Mouse (Mus musculus): Measurements from ENCODE around the gene Usf3.

Gene Usf3

GRCm38 (mm10) chr16:44173966-44174530, 1.0 kb downstream of the Usf3 start:
- DNase-seq = no peak

DNA sequence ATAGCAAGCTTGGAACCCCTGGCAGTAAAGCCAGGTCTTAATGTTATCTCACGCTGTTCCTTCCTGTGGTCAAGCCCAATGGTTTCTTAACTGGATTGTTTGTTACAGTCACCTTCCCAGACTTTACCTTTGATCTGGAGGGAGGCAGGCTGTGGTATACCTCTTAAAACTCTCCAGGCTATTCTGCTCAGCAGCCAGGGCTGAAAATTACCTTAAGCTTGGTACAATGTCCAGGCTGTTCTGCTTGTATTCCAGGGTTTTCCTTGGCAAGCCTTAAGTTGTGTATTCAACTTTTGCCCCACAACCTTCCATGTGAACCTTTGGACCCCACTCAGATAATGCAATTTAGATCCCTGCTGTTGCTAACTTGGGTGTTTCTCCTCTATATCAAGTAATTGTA, 2.0 kb downstream of the Usf3 start:
- DNase-seq = no peak

- DNase-seq = no peak
These were observed 3.5 kb downstream of the Usf3 start for GRCm38 (mm10) chr16:44176511-44176910.

GRCm38 (mm10) chr16:44178555-44178954, 5.5 kb downstream of the Usf3 start:
- DNase-seq = no peak

- no peak for DNase-seq
These were observed 9.6 kb downstream of the Usf3 start for GRCm38 (mm10) chr16:44182597-44182996.

DNA sequence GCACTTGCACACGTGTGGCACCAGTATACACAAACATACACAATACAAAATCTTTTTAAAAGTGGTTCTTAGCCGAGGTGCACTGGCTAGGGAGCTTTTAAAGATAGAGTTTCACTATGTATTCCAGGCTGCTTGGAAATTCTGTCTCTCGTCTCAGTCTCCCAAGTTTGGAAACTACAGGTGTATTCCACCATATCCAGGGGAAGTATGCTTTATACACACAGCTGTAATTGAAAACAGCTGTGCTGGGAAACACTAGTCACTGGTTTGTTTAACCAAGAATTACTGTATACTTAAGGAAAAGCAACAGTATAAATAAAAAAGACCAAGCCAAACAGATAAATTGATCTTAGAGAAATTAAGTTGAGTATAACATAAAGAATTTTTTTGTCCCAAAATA, 11.7 kb downstream of the Usf3 start:
- DNase-seq = no peak

DNA sequence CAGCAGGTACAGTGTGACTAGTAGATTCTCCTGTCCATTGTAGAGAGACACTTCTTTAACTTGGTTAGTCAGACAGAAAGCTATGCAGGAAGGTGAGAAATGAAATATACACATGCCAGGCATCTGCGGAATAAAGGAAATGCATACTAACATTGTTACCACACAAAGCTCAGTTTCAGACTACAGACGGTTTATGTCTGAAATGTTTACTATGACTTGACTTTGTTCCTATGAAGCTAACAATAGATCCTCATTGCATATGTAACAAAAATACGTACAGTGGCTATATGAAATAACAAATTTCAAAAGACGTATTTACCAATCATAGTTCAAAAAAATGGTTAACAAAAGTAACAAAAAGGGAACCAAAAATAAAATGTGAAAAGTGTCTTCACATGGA, 14.1 kb downstream of the Usf3 start:
- DNase-seq = no peak

GRCm38 (mm10) chr16:44188766-44189165, 15.7 kb downstream of the Usf3 start:
- DNase-seq = no peak

GRCm38 (mm10) chr16:44190032-44190431, 17.0 kb downstream of the Usf3 start:
- DNase-seq = no peak

GRCm38 (mm10) chr16:44190968-44191367, 17.9 kb downstream of the Usf3 start:
- DNase-seq = no peak

DNA sequence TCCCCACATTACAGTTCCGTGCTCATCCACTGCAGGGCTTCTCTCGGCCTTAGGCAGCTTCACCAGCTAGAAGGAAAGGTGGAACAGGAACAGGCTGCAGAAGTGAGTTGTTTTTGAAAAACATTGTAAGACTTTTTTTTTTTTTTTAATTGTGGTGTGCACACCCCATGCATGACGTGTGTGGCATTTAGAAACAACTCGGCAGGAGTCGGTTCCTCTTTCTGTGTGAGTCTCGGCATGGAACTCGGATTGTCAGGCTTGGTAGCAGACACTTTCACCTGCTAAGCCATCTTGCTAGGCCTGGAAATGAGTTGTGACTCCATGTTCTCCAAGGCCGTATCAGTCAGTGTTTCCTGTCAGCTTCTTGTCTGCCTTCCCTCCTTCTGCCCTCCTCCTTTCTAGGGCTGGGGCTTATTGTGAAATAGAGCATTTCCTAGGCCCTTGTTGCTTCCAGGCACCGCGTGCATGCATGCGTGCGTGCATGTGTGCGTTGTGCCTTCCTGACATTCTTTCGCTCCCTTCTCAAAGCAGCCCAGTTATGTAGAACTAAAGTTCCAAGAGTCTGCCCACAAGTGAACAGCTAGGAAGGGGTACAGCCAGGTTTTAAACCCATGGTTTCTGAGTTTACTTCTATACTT, 26.1 kb downstream of the Usf3 start:
- DNase-seq = no peak

- peak; percentile 45 for DNase-seq
These were observed 27.1 kb downstream of the Usf3 start for GRCm38 (mm10) chr16:44200146-44200545.

GRCm38 (mm10) chr16:44204331-44204730, 31.3 kb downstream of the Usf3 start:
- DNase-seq = peak; percentile 87

DNA sequence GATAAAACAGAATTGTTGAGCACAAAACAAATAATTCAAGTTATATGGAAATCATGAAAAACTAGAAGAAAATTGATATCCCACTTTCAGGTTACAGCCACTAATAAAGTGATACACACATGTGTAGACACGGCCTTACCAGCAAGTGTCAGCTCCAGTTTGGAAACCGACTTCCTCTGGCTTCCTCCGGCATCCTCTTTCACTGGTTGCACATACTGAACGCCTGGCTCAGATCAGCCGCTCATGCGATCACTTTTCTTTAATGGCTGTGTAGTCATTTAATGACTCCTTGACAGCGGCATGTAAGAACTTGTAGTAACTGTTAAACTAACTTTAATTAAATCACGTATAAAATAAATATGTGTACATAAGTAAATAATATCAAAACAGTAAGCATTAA, 32.9 kb downstream of the Usf3 start:
- DNase-seq = no peak

DNA sequence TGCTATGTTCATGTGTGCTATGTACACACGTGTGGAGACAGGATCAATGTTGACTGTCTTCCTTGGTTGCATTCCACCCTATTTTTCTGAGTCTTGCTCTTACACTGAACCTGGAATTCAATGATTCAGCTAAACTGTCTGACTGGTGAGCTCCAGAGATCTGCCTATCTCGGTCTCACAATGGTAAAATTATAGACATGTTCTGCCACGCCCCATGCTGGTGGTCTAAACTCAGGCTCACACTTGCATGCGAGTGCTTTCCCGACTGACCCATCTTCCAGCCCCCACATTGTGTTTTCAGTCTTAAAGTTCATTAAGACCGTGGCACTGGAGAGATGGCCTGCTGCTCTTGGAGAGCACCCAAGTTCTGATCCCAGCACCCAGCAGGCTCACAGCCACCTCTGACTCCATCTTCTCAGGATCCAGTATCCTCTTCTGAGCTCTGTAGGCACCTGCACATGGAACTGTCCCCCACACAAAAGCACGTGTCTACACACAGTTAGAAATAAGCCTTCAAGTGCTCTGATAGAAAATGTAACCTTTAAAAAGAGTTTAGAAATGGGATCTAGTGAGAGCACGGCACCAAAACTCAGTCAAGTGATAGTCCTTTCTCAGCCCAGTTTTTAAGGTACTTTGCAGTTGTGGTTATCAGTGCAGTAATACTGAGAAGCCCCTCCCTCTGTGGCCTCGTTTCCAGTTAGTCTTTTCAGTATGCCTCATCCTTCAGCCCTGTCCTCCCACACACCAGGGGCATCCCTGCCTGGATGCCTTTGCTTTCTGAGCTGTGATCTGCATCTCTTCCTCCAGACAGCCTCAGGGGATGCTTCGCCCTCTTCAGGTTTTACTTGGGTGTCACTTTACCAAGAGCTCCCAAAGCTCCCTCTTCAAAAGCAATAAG, 37.4 kb downstream of the Usf3 start:
- DNase-seq = peak; percentile 47

- no peak for DNase-seq
These were observed 38.0 kb downstream of the Usf3 start for GRCm38 (mm10) chr16:44211054-44211414.

- DNase-seq = no peak
These were observed 39.7 kb downstream of the Usf3 start for GRCm38 (mm10) chr16:44212703-44213102.

- DNase-seq = no peak
These were observed 42.5 kb downstream of the Usf3 start for GRCm38 (mm10) chr16:44215513-44215912.

- DNase-seq = no peak
These were observed 43.4 kb downstream of the Usf3 start for GRCm38 (mm10) chr16:44216417-44216816.

DNA sequence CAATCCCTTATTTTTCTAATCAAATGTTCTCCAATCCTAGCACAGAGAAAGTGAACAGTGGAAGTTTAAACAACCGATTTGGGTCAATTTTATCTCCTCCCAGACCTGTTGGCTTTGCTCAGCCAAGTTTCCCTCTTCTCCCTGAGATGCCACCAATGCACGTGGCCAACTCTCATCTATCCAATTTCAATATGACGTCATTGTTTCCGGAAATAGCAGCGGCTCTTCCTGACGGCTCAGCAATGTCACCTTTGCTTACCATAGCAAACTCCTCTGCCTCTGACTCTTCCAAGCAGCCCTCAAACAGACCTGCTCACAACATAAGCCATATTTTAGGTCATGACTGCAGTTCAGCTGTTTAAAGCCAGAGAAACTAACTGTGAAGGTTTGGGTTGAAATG, 48.4 kb downstream of the Usf3 start:
- DNase-seq = no peak

DNA sequence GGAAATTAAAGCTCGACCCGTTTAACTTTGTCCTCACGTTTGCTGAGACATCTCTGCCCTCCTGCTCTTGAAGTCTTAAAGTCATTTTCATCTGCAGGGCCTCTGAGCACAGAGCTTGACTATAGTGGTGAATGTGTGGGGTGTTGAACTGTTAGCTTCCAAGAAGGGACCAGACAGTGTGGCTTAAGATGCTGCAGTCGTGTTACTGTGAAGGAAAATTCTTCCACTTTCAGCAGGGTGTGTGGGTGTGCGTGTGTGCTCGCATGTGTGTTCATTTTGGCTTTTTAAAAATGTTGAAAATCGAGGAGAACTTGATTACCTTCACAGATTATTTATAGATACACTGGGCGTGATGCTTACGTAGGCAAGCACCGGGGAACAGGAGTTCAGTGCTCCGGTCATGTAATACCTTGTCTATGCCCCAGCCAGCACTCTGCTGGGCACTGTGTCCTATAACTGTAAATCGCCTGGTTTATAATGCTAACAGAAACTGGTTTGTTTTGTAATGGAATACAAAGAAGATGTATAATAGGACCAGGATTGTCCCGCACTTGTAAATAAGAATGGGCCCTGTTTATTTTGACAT, 53.8 kb downstream of the Usf3 start:
- no peak for DNase-seq

GRCm38 (mm10) chr16:44233019-44233418, 60.0 kb downstream of the Usf3 start:
- no peak for DNase-seq

GRCm38 (mm10) chr16:44237836-44238235, 64.8 kb downstream of the Usf3 start:
- peak; percentile 80 for DNase-seq

- DNase-seq = no peak
These were observed 65.8 kb downstream of the Usf3 start for GRCm38 (mm10) chr16:44238835-44239263.
